Mouse (Mus musculus) c-Kit-positive CD71-positive TER-119-negative erythroid progenitor cells, embryonic 14.5 days (primary cell): ENCODE measurements around the gene Fibp.
A peak's percentile ranks its signal among the peaks of the same experiment; 100 is the strongest.

Source experiments
- DNase-seq: peaks from one replicate; pipeline ENCODE4 v3.0.0-alpha.2; 2013; ENCODE audit warnings: low read depth

Fibp gene

DNA sequence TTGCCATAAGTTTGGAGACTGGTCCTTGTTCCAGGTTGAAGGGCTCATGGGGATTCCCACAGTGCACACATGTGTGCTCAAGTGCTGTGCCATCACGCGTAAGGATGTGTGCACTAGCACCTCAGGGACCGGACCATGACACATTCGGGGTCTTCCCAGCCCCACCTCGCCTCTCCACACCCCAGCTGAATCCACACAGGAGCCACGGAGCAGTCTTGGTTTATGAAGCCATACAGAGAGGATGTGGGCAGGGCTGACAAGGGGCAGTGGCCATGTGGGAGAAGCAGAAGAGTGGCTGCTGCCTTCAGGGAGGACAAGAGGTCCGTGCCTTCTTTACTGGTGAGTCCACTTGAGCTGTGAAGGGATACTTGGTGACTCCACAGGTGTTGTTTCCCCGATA, 4.6 kb downstream of the Fibp start:
- DNase-seq: no peak

DNA sequence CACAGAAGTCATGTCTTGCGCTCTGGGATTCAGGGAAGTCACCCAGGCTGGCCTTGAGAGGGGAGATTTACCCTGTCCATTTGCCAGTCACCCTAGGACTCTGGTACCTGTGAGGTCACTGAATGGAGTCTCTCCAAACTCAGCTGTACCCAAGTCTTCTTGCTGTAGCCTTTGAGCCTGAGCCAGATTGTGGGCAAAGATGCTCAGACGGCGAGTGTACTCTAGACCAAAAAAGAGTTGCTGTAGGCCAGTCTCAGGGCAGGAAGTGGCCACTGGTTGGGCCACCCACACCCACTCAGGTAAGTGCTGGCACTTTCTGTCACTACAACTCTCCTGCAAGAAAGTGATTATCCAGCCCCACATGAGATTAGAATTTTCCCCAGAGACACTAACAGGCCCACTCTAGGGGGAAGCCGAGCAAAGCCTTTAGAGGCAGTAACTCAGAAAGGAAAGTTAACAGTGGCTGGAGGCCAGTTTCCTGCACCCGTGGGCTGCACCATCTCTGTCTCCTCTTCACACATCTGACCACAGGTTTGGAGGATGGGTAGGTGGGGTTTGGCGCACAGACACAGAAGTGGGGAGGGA, 6.6 kb downstream of the Fibp start:
- DNase-seq: no peak

DNA sequence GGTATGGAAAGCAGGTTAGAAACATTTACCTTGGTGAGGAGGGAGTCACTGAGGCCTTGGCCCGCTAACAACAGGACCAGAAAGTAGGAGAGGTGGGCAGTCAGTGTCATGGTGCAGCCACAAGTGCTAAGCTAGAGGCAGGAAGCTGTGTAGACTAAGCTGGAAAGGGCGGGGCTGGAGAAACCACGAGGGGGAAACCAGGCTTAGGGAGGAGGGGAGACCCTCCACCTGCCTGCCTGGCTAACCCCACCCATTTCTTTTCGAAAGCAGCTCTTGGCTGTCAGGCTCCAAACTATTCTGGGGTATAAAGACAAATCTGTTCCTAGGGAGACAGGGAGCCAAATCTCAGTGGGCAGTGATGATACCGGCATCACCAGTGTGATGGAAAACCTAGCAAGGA, 8.0 kb downstream of the Fibp start, which contains the start of gene Ctsw:
Gene Ctsw, minus strand, starts transcription at position 134 of the 400 bp plus-strand sequence.
- no peak for DNase-seq

DNA sequence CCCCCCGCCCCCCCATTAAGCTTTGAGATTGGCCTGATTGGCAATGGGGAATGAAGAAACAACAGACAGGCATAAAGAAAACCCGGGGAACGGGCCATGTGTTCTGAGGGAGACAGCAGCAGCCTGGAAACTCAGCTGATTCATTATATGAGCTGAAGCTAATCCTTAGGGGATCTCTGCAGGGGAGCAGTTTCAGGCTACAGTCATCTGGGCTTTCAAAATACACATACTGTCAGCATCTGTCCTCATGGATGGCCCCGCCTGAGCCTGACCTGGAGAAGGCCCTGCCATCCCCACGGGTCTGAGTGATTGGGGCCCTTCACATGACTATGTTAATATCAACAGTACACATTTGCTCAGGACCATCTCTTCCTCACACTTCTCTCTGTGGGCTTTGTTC, 11.4 kb downstream of the Fibp start:
- no peak for DNase-seq

DNA sequence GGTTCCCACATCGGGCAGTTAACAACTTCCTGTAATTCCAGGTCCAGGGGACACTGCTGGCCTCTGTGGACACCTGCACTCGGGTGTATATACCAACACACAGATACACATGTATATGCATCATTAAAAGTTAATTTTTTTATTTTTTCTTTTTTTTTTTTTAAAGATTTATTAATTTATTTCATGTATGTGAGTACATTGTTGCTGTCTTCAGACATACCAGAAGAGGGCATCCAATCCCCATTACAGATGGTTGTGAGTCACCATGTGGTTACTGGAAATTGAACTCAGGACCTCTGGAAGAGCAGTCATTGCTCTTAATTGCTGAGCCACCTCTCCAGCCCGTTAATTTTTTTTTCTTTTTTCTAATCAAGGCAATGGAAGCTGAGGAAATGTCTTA, 12.4 kb downstream of the Fibp start:
- DNase-seq: no peak

DNA sequence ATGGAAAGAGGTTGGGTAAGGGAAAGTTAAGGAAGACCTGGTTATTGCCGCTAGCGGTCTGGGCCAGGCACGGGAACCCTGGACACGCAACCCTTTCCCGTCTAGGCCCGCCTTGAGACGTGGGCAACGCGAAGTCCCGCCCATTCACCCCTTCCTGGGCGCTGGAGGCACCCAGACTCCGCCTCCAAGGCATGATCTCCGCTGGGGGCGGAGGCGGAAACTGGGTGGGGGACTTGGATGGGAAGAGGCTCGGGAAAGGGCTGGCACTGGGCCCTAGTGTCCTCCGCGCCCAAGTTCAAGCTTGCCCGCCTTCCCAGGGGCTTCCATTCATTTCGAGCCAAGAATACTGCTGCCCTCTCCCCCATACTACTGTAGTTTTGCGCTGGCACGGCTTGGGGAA, 13.3 kb downstream of the Fibp start, which contains the start of gene Efemp2:
Gene Efemp2, plus strand, starts transcription at position 235 of the 400 bp plus-strand sequence.
- peak; percentile 54 for DNase-seq

DNA sequence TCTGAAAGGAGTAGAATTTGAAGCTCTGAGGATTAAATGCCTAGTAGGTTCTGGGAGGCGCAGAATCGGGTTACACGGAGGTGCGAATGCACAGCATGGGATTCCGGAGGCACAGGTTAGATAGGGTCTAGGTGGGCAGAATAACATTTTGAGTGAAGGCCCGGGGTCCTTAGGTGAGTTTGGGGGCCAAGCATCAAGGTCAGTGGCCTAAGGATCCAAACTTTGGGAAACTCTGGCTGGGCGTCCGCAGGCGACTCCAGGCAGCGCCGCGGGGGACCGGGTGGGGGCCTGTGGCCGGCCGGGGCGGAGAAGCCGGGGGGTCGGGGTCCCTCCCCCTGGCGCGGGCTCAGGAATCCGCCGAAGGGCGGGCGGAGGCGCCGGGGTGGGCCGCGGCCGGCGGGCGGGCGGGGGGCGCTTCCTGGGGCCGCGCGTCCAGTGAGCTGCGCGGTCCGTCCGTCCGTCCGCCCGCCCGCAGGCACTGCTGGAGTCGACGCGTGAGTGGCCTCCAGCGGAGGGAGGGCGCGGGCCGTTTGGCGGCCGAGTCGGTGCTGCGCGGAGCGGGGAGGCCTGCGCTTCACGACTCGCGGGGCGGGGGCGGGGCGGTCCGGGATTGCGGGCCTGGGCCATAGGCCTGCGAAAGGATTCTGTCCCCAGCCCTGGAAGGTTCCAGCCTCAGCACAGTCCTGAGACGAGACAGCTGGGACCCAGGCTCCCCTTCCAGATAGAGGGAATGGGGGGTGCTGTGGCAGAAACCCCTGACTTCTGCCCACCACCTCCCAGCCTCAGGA, 14.1 kb downstream of the Fibp start:
- DNase-seq: no peak

- DNase-seq: no peak
Measured at GRCm38 (mm10) chr19:5475069-5475714, 14.8 kb downstream of the Fibp start.

DNA sequence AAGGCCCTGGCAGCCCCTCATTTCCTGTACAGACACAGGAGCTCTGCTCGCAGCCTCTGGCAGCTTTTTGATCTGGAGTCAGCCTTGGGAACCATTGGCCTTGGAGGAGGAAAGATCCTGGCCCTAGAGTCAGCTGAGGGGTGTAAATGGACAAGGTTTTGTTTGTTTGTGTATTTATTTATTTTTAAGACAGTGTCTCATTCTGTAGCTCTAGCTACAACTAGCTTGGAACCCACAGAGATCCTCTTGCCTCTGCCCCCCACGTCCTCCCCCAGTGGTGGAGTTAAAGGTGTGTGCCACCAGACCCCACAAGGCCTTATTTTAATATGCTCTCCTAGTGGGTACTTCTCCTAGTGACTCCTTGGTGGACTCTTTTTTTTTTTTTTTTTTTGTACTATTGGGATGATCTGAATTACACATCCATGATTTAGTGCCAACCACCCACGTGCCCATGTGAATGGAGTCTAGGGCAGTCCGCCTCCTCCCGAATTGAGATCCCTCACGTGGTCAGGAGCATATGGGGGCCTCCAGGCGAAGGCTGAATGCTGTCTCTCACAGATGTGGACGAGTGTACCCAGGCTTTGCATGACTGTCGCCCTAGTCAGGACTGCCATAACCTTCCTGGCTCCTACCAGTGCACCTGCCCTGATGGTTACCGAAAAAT, 16.7 kb downstream of the Fibp start:
- no peak for DNase-seq

DNA sequence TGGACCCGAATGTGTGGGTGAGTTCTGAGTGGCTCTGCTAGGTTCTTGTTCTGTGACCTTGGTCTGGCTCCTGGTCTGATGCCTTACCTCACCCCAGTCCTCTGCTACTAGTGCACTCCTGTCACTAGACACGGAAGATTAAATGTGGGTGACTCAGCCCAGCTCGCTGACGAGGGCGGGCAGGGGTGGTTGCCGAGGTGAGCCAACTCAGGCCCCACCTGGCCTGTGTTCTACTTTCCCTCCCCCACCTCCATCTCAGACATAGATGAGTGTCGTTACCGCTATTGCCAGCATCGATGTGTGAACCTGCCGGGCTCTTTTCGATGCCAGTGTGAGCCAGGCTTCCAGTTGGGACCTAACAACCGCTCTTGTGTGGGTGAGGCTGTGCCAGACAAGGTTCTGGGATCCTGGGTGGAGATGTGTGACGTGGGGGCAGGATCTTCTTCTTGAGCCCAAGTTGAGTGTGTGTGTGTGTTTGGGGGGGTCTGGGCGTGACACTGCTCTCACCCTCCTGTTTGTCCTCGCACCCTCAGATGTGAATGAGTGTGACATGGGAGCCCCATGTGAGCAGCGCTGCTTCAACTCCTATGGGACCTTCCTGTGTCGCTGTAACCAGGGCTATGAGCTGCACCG, 17.4 kb downstream of the Fibp start:
- DNase-seq: no peak

- DNase-seq: no peak
Measured at GRCm38 (mm10) chr19:5480016-5480415, 19.6 kb downstream of the Fibp start.

- no peak for DNase-seq
Measured at GRCm38 (mm10) chr19:5481398-5481797, 21.0 kb downstream of the Fibp start.

DNA sequence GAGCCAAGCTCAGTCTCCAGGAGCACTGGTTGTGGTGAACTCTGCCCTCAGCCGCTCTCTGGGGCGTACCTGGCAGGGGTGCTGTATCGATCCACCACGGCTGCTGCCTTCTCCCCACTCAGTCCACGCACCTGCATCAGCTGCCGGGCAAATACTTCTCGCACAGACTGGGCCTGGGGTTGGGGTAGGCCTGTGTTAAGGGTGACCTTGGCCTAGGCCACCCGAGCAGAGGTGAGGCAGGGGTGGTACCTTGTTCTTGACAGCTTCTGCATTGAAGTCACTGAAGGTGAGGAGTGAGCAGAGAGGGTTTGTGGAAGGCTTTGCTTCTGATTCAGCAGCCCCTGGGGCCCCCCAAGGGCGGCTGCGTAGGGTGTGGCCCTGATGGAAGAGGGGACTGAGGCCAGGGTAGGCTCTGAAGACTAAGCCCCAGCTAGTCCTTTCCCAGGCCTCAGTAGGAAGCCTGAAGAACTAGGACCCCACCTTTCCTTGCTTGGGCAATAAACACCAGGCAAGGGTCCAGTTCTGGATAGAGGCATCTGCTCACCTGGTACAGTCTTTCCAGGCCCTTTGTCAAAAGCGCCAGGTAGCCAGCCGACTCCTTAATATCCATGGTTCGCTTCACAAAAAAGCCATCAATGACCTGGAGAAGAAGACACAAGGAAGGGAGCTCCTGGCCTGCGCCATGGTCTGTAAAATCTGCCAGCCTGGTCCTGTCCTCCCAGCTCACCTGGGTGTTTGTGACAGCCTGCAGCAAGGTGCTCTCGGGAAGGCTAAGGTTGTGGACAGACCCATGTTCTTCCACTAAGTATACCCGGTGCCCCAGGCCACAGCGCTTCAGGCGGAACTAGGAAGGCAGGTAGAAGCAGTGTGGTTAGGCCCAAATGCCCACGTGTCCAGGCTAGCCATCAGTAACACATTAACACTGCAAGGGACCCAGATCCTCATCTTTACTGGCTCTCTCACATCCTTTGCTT, 23.3 kb downstream of the Fibp start:
- no peak for DNase-seq

GRCm38 (mm10) chr19:5484496-5484895, 24.1 kb downstream of the Fibp start:
- DNase-seq: no peak

DNA sequence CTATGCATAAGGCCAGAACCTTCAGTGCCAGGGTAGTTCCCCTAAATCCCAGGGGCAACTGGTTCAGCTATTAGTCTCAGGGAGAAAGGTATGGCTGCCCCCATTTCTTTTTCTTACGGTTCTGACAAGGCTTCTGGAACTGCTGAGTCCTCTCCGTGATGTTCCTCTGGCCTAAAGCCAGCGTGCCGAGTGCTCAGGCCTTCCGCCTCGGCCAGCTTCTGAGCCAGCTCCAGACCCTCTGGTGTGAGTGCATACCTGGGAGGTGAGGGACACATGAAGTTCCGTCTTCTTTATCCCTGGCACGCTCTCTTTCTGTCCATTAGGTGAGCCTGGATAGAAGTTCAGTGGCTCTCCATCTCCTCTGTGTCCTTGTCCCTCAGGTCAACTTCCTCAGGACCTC, 25.0 kb downstream of the Fibp start:
- DNase-seq: no peak

DNA sequence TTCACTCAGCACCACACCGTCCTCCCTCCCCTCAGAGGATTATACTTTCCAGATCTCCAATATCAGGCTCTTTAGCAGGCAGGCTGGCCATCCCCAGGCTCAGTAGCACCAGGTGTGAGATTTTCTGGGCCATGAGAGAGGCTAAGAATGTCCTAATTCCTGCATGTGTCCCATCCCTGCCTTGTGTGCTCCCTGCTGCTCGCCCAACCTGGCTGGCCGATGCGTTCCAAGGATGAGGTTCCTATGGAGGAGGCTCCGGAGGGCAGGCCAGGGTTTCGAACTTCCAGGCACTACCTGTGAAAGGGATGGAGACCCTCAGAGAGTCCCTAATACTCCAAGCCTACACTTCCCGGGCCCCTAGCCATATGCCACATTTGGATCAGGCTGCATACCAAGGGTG, 25.4 kb downstream of the Fibp start:
- DNase-seq: no peak

DNA sequence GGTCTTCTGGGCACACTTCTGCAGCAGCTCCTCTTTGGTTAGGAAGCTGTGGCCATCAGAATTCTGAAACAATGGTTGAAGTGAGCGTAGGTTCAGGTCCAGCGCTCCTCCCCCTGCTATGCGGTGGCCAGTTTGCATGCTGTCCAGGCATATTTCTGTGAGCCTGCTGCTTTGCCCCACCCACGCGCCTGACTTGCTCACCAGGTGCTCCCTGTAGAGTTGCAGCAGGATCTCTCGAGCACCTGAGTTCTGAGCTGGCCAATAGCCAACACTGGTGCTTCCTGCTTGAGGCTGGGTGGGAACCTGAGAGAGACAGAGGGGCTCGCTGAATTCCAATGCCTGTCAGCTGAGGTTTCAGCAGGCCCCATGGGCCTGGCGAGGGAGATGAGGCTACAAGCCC, 25.9 kb downstream of the Fibp start:
- DNase-seq: no peak

GRCm38 (mm10) chr19:5486771-5487170, 26.4 kb downstream of the Fibp start:
- DNase-seq: no peak

DNA sequence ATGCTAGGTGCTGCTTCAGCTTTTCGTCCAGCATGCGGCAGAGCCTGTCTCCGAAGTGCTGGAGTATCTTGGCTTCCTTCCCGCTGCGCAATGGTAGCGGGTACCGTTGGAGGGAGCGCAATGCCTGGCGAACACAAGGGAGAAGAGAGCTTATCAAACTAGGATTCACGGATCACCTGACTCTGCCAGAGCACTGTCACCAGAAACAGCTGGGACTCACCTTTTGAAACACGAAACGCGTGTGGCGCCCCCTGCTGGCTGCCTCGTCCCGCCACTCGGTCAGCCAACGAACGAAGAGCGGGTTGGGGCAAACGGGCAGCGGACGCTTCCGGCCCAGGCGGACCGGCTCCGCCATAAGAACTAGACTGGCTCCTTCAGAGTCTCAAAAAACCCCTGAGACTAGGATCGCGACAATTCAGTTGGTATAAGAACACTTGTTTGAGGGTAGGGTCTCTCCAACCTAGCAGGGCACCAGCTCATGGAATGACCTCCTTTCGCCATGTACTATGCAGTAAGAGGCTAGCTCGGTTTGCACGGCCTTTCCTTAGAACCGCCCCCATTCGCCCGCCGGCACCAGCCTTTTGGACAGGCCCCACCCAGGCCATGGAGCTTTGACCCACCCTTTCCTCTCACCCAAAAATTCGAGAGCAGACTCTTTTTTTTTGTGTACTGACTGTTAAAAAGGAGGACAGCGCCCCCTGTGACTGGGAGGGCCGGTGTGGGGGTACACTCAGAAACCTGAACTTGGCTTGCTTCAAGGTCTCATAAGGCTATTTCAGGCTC, 27.5 kb downstream of the Fibp start, which contains the start of gene Mus81:
Gene Mus81, minus strand, starts transcription at position 635 of the 783 bp plus-strand sequence.
- peak; percentile 98 for DNase-seq
